ENCODE assay signal across 9 mouse cellular contexts in the genomic region with DNA sequence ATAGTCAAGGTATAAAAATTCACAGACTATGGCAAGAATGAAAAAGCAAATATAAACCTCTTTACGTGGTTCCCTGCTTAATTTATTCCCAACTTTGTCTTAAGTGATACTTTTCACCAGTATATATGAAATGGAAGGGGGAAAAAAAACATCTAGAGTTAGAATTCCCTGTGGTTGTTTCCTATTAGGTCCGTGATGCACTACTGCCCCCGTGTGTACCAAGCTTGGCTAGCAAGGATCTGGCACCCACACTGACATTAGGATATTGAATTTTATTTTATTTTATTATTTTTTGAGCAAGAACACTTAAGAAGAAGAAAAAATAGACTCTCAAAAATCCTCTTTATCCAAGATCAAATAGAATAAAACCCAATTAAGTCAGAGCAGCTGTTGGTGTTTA.
DNase-seq lines count a peak whose midpoint lies in the region; ATAC-seq and TF ChIP-seq lines count a peak whose summit lies in the region.
"Had no signal": no experiment of that assay in that cellular context is flagged by ENCODE, and none has a peak within 500 bp of the region (broad histone marks: within the 10 kb centered on the region; RNA-seq: fewer than 3 reads in every experiment).

No protein-coding gene starts in this region.

- peak; percentile 14 for DNase-seq in cerebellum, adult 11-12 months
- no peak for DNase-seq in liver, postnatal 0 days
- no peak for DNase-seq in liver, embryonic 11.5 days (ENCODE audit: low spot score)
- peak; percentile 55 for DNase-seq in embryo, embryonic 10 days (ENCODE audit: low spot score)
- DNase-seq in left cerebral cortex, adult 11 months (ENCODE audit: low spot score) = peak; percentile 9
- no peak for DNase-seq in stomach, postnatal 0 days (ENCODE audit: low spot score)
- DNase-seq in thymus, adult 18-20 months = no peak

- TF ChIP-seq EP300 in liver, postnatal 0 days (IDR thresholded peaks at IDR 0.05; ENCODE audit: low read depth) = no peak
- no peak for TF ChIP-seq EP300 in stomach, postnatal 0 days (optimal IDR thresholded peaks at IDR 0.05)

- H3K4me3 ChIP-seq in liver, postnatal 0 days (ENCODE audit: low read depth, low read length) = no peak overlapping the region
- H3K4me3 ChIP-seq in liver, embryonic 11.5 days (ENCODE audit: low read depth, low read length) = no peak overlapping the region
- no peak overlapping the region for H3K4me3 ChIP-seq in stomach, postnatal 0 days (ENCODE audit: low read depth, low read length)
- H3K4me3 ChIP-seq: neural tube, embryonic 12.5 days had no signal

- H3K4me2 ChIP-seq in liver, postnatal 0 days (ENCODE audit: low read depth, low read length) = no peak overlapping the region
- H3K4me2 ChIP-seq in liver, embryonic 11.5 days = no peak overlapping the region
- H3K4me2 ChIP-seq in stomach, postnatal 0 days (replicated peaks; ENCODE audit: low read depth) = no peak overlapping the region
- H3K4me2 ChIP-seq: neural tube, embryonic 12.5 days had no signal

- no peak overlapping the region for H3K9ac ChIP-seq in liver, postnatal 0 days (replicated peaks)
- H3K9ac ChIP-seq in liver, embryonic 11.5 days (ENCODE audit: low read depth, low read length) = no peak overlapping the region
- no peak overlapping the region for H3K9ac ChIP-seq in stomach, postnatal 0 days (ENCODE audit: low read length)
- H3K9ac ChIP-seq: neural tube, embryonic 12.5 days had no signal

- no peak for ATAC-seq in cerebellum, adult (ENCODE audit: insufficient number of reproducible peaks, low FRiP score, low TSS enrichment)
- ATAC-seq in liver, postnatal 0 days = no peak
- no peak for ATAC-seq in liver, embryonic 11.5 days (replicated peaks; ENCODE audit: low FRiP score)
- ATAC-seq in stomach, postnatal 0 days (ENCODE audit: low FRiP score, low TSS enrichment) = no peak

- TF ChIP-seq CTCF in liver, postnatal 0 days (IDR thresholded peaks at IDR 0.05; ENCODE audit: low read depth) = peak; percentile 35
- TF ChIP-seq CTCF in stomach, postnatal 0 days (IDR thresholded peaks at IDR 0.05; ENCODE audit: low read depth) = peak; percentile 77

- no peaks in the 10 kb centered on the region for H3K36me3 ChIP-seq in liver, postnatal 0 days (replicated peaks; ENCODE audit: insufficient read depth, low read length)
- H3K36me3 ChIP-seq in liver, embryonic 11.5 days (ENCODE audit: control insufficient read depth, insufficient read depth, low read length) = no peaks in the 10 kb centered on the region
- no peaks in the 10 kb centered on the region for H3K36me3 ChIP-seq in stomach, postnatal 0 days (ENCODE audit: control insufficient read depth, insufficient read depth, low read length)
- H3K36me3 ChIP-seq: neural tube, embryonic 12.5 days had no signal

- 38% methylated on average over 3 of the region's 3 CpGs for WGBS in liver, postnatal 0 days (ENCODE audit: insufficient replicate concordance)
- WGBS in liver, embryonic 11.5 days = 34% methylated on average over 3 of the region's 3 CpGs
- WGBS in stomach, postnatal 0 days = 24% methylated on average over 3 of the region's 3 CpGs

- H3K27ac ChIP-seq in liver, postnatal 0 days (ENCODE audit: low read depth) = no peak overlapping the region
- H3K27ac ChIP-seq in liver, embryonic 11.5 days (ENCODE audit: low read depth, low read length) = no peak overlapping the region
- H3K27ac ChIP-seq in stomach, postnatal 0 days (replicated peaks) = no peak overlapping the region
- H3K27ac ChIP-seq: neural tube, embryonic 12.5 days had no signal

- H3K4me1 ChIP-seq in liver, postnatal 0 days (ENCODE audit: insufficient read depth) = no peaks in the 10 kb centered on the region
- no peaks in the 10 kb centered on the region for H3K4me1 ChIP-seq in liver, embryonic 11.5 days (replicated peaks; ENCODE audit: control insufficient read depth, insufficient read depth, low read length)
- no peaks in the 10 kb centered on the region for H3K4me1 ChIP-seq in stomach, postnatal 0 days (replicated peaks; ENCODE audit: control insufficient read depth, insufficient read depth)
- H3K4me1 ChIP-seq: neural tube, embryonic 12.5 days had no signal

- no peaks in the 10 kb centered on the region for H3K27me3 ChIP-seq in liver, postnatal 0 days (ENCODE audit: insufficient read depth, low read length)
- no peaks in the 10 kb centered on the region for H3K27me3 ChIP-seq in liver, embryonic 11.5 days (replicated peaks; ENCODE audit: control insufficient read depth, insufficient read depth, low read length)
- no peaks in the 10 kb centered on the region for H3K27me3 ChIP-seq in stomach, postnatal 0 days (ENCODE audit: control insufficient read depth, insufficient read depth, low read length)
- H3K27me3 ChIP-seq: neural tube, embryonic 12.5 days had no signal

- no peaks in the 10 kb centered on the region for H3K9me3 ChIP-seq in liver, postnatal 0 days (ENCODE audit: low read length)
- no peaks in the 10 kb centered on the region for H3K9me3 ChIP-seq in liver, embryonic 11.5 days (ENCODE audit: control insufficient read depth, low read length)
- no peaks in the 10 kb centered on the region for H3K9me3 ChIP-seq in stomach, postnatal 0 days (ENCODE audit: control insufficient read depth, low read length)
- H3K9me3 ChIP-seq: neural tube, embryonic 12.5 days had no signal

Comparison
In these comparisons a context has a peak if more than half of its experiments do, and no peak if none do; other contexts are left out.
1. DNase-seq: peak in cerebellum, adult 11-12 months (single experiment), embryo, embryonic 10 days (single experiment) and left cerebral cortex, adult 11 months (single experiment); none in liver, postnatal 0 days (single experiment), liver, embryonic 11.5 days (single experiment), stomach, postnatal 0 days (single experiment) and thymus, adult 18-20 months (0 of 2).